Mouse (Mus musculus) liver, postnatal 0 days (tissue): Measurements from ENCODE around the gene Llph.

Experiments used
- CTCF ChIP-seq: sonication (generic); IDR thresholded peaks from 2 replicates; pipeline ENCODE4 v1.5.1; 2016; ENCODE audit warnings: antibody characterized with exemption, low read depth
- EP300 ChIP-seq: IDR thresholded peaks from 2 replicates; pipeline ENCODE4 v1.6.1; 2016; ENCODE audit warnings: antibody characterized with exemption, low read depth, mild to moderate bottlenecking

DNA sequence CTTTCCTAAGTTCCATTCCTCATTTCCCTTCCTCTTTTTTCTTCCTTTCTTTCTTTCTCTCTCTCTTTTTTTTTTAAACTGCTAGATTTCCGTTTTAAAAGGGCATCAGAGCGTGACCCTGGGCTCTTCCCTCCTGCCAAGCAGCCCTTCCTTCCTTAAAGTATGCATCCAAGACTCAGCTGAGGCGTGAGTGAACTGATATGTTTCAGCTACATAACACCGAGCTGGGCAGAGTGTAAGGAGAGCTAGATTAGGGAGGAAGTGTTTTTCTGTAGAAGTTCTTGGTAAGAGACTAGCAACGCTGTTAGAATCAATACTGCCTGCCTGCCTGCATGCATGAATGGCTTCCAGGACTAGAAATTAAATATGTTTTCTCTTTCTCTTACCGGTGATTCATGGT, 37.1 kb upstream of the Llph start:
- no peak for TF ChIP-seq EP300
- no peak for TF ChIP-seq CTCF
